Mouse (Mus musculus): ENCODE data around the gene Gm11985. TPM values are rescaled to one million over a fixed set of nuclear protein-coding genes. Genes with fewer than 3 reads are reported as not detected.
A peak's percentile ranks its signal among the peaks of the same experiment; 100 is the strongest.

The Gm11985 gene
- polyA plus RNA-seq, 1 experiment from 2014 or later: not detected

DNA sequence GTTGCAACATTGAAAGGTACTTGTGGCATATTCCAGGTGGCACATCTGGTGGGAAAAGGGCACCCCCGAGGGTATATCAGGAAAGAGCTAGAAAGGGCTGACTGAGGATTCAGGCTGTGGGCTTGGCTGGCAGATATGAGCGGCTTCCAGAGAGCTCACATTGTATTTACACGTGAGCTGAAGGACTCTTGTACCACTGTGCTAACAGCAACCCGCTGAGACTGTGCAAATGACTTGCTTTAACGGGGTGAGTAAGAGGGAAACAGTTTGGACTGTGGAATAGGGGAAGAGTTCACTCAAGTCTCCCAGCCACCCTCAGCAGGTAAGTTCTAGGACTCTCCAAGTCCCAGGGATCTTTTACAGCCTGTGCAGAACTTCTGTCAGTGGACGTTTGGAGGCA, 14.7 kb downstream of the Gm11985 start:
- no peak overlapping the region for H3K4me2 ChIP-seq (replicated peaks)
- DNase-seq (ENCODE audit: low spot score) (no peak), ATAC-seq (ENCODE audit: low FRiP score) (no peak)
- no peaks in the 10 kb centered on the region for H3K27me3 ChIP-seq (ENCODE audit: control insufficient read depth, insufficient read depth, low read length)
- no peaks in the 10 kb centered on the region for H3K9me3 ChIP-seq (ENCODE audit: control insufficient read depth, low read length)
- H3K36me3 ChIP-seq (replicated peaks; ENCODE audit: control insufficient read depth, insufficient read depth): no peaks in the 10 kb centered on the region; the same call in 1 of the 2 replicates
- no peak overlapping the region for H3K9ac ChIP-seq
- no peaks in the 10 kb centered on the region for H3K4me1 ChIP-seq (replicated peaks; ENCODE audit: control insufficient read depth, insufficient read depth, low read length)
- H3K27ac ChIP-seq: no peak overlapping the region
- 84% methylated on average over 6 of the region's 6 CpGs for WGBS
- H3K4me3 ChIP-seq (replicated peaks; ENCODE audit: low read length): no peak overlapping the region

DNA sequence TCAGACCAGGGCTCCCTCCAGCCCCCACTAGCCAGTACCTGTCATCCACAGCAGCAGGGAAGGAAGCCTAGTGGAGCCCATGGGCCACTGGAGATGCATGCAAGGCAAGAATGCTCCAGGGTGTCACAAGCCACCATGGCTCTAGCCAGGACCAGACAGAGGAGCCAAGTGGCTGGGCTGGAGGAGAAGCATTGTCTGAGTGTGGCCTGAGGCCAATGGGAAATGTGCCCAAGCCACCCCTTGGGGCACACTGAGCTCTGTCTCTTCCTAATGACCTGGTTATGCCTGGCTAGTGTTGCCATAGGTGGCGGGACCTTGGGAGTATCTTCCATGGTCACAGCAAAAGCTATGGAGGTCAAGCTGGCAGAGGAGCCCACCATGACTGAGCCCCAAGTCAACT, 18.7 kb downstream of the Gm11985 start:
- Histone ChIP-seq H3K4me1 (replicated peaks; ENCODE audit: control insufficient read depth, insufficient read depth, low read length) (no peaks in the 10 kb centered on the region), H3K36me3 (replicated peaks; ENCODE audit: control insufficient read depth, insufficient read depth) (peaks cover 8% of the 10 kb centered on the region; the same call in 1 of the 2 replicates), H3K4me2 (replicated peaks) (no peak overlapping the region), H3K27ac (no peak overlapping the region), H3K9ac (no peak overlapping the region), H3K4me3 (replicated peaks; ENCODE audit: low read length) (no peak overlapping the region), H3K27me3 (ENCODE audit: control insufficient read depth, insufficient read depth, low read length) (no peaks in the 10 kb centered on the region), H3K9me3 (ENCODE audit: control insufficient read depth, low read length) (no peaks in the 10 kb centered on the region)
- DNase-seq (ENCODE audit: low spot score) (no peak), ATAC-seq (ENCODE audit: low FRiP score) (no peak)
- 82% methylated on average over 1 of the region's 1 CpGs for WGBS

DNA sequence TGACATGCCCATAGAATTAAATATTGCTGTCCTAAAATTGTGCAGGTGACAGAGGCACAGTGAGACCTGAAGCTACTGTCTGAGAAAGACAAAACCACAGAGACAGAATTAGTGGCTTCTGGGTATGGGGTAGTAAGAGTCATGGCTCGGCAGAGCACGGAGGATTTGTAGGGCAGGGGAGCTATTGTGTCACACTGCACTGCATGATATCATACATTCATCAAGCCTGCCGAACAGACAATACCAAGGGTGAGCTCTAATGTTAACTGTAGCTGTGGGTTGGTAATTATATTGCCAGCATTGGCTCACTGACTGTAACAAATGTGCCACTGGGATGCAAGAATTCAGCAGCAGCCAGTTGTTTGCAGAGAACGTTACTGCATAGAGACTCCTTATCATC, 24.0 kb downstream of the Gm11985 start:
- no peak overlapping the region for H3K9ac ChIP-seq
- no peak overlapping the region for H3K27ac ChIP-seq
- 32% methylated on average over 4 of the region's 4 CpGs for WGBS
- H3K4me2 ChIP-seq (replicated peaks): no peak overlapping the region
- peaks cover 14% of the 10 kb centered on the region; the same call in 1 of the 2 replicates for H3K36me3 ChIP-seq (replicated peaks; ENCODE audit: control insufficient read depth, insufficient read depth)
- no peaks in the 10 kb centered on the region for H3K9me3 ChIP-seq (ENCODE audit: control insufficient read depth, low read length)
- no peaks in the 10 kb centered on the region for H3K27me3 ChIP-seq (ENCODE audit: control insufficient read depth, insufficient read depth, low read length)
- peaks cover 4% of the 10 kb centered on the region; the same call in 1 of the 2 replicates for H3K4me1 ChIP-seq (replicated peaks; ENCODE audit: control insufficient read depth, insufficient read depth, low read length)
- DNase-seq (ENCODE audit: low spot score) (no peak), ATAC-seq (ENCODE audit: low FRiP score) (no peak)
- no peak overlapping the region for H3K4me3 ChIP-seq (replicated peaks; ENCODE audit: low read length)

DNA sequence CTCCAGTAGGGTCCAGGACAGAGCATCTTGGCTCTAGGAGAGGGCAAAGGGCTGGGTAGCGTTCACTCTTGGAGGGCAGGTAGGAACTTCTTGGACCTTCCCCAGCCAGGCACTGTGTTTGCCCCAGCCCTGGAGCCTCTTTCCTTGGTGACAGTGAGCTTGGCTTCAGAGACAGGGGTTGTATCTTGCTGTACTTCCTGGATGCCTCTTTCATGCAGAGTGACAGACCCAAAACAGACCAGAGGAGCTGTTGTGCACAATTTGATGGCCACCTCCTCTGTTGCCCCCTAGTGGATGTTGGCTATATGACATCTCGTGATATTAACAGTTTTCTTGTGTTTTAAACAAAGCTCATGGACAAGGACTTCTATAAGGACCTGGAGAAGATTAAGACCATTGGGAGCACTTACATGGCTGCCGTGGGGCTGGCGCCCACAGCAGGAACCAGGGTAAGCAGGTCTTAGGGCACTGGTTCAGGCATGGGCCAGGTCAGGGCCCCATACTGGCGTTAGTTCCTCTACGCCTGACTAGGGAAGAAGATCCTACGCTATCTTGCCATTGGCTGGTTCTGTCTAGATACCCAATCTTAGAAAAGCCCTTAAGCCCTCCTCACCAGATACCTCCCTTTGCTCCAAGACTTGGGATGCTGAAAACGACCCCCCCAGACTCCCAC, 26.7 kb downstream of the Gm11985 start:
- peak; percentile 78 for DNase-seq (ENCODE audit: low spot score)
- Histone ChIP-seq H3K4me3 (replicated peaks; ENCODE audit: low read length) (no peak overlapping the region), H3K4me1 (replicated peaks; ENCODE audit: control insufficient read depth, insufficient read depth, low read length) (peaks cover 4% of the 10 kb centered on the region; the same call in 1 of the 2 replicates), H3K36me3 (replicated peaks; ENCODE audit: control insufficient read depth, insufficient read depth) (peaks cover 7% of the 10 kb centered on the region; the same call in 1 of the 2 replicates), H3K9ac (no peak overlapping the region), H3K27me3 (ENCODE audit: control insufficient read depth, insufficient read depth, low read length) (no peaks in the 10 kb centered on the region), H3K9me3 (ENCODE audit: control insufficient read depth, low read length) (no peaks in the 10 kb centered on the region), H3K27ac (peak overlapping the region; percentile 54; the same call in 1 of the 2 replicates), H3K4me2 (replicated peaks) (no peak overlapping the region)
- WGBS: 82% methylated on average over 8 of the region's 8 CpGs
- ATAC-seq (ENCODE audit: low FRiP score): peak; percentile 31; the same call in 1 of the 2 replicates

DNA sequence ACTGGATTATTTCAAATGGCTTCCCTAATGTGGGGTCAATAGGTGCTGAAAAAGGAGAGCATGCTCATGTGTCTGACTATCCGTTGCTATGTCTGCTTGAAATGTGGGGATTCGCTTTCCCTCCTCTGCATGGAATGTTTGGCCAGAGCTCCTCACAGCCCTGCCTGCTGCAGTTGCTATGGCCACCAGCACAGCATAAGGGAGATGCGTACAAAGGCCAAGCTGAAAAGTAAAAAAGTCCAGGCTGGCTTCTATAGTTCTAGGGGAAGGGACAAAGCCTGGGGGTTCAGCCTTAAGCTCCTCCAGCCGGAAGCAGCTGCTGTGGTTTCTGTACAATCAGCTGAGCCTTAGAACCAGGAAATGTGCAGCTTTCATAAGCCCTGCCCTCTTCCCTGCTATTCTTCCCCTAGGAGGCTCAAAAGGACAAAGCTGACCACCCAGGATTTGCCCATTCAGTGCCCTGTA, 27.7 kb downstream of the Gm11985 start:
- H3K4me3 ChIP-seq (replicated peaks; ENCODE audit: low read length): no peak overlapping the region
- peak overlapping the region; percentile 54 for H3K27ac ChIP-seq
- no peaks in the 10 kb centered on the region for H3K9me3 ChIP-seq (ENCODE audit: control insufficient read depth, low read length)
- peaks cover 6% of the 10 kb centered on the region; the same call in 1 of the 2 replicates for H3K36me3 ChIP-seq (replicated peaks; ENCODE audit: control insufficient read depth, insufficient read depth)
- WGBS: 26% methylated on average over 4 of the region's 4 CpGs
- ATAC-seq (ENCODE audit: low FRiP score): peak; percentile 78
- H3K27me3 ChIP-seq (ENCODE audit: control insufficient read depth, insufficient read depth, low read length): no peaks in the 10 kb centered on the region
- DNase-seq (ENCODE audit: low spot score): peak; percentile 27
- H3K4me1 ChIP-seq (replicated peaks; ENCODE audit: control insufficient read depth, insufficient read depth, low read length): peaks cover 4% of the 10 kb centered on the region; the same call in 1 of the 2 replicates
- H3K4me2 ChIP-seq (replicated peaks): no peak overlapping the region
- H3K9ac ChIP-seq: no peak overlapping the region

- peaks cover 6% of the 10 kb centered on the region; the same call in 1 of the 2 replicates for H3K36me3 ChIP-seq (replicated peaks; ENCODE audit: control insufficient read depth, insufficient read depth)
- ATAC-seq (ENCODE audit: low FRiP score) (no peak), DNase-seq (ENCODE audit: low spot score) (no peak)
- H3K4me1 ChIP-seq (replicated peaks; ENCODE audit: control insufficient read depth, insufficient read depth, low read length): peaks cover 4% of the 10 kb centered on the region; the same call in 1 of the 2 replicates
- H3K4me3 ChIP-seq (replicated peaks; ENCODE audit: low read length): no peak overlapping the region
- H3K4me2 ChIP-seq (replicated peaks): no peak overlapping the region
- H3K9me3 ChIP-seq (ENCODE audit: control insufficient read depth, low read length): no peaks in the 10 kb centered on the region
- peak overlapping the region; percentile 54; the same call in 1 of the 2 replicates for H3K27ac ChIP-seq
- no peaks in the 10 kb centered on the region for H3K27me3 ChIP-seq (ENCODE audit: control insufficient read depth, insufficient read depth, low read length)
- 65% methylated on average over 6 of the region's 6 CpGs for whole genome bisulfite sequencing
- H3K9ac ChIP-seq: no peak overlapping the region
Observed at GRCm38 (mm10) chr11:7160146-7160545, 28.2 kb downstream of the Gm11985 start.

- no peak for ATAC-seq (ENCODE audit: low FRiP score)
- H3K9ac ChIP-seq: no peak overlapping the region
- H3K4me3 ChIP-seq (replicated peaks; ENCODE audit: low read length): no peak overlapping the region
- peaks cover 4% of the 10 kb centered on the region; the same call in 1 of the 2 replicates for H3K4me1 ChIP-seq (replicated peaks; ENCODE audit: control insufficient read depth, insufficient read depth, low read length)
- 94% methylated on average over 6 of the region's 6 CpGs for WGBS
- no peak overlapping the region for H3K4me2 ChIP-seq (replicated peaks)
- DNase-seq (ENCODE audit: low spot score): no peak
- no peaks in the 10 kb centered on the region for H3K27me3 ChIP-seq (ENCODE audit: control insufficient read depth, insufficient read depth, low read length)
- no peaks in the 10 kb centered on the region for H3K9me3 ChIP-seq (ENCODE audit: control insufficient read depth, low read length)
- peaks cover 6% of the 10 kb centered on the region; the same call in 1 of the 2 replicates for H3K36me3 ChIP-seq (replicated peaks; ENCODE audit: control insufficient read depth, insufficient read depth)
- H3K27ac ChIP-seq: no peak overlapping the region
Observed at GRCm38 (mm10) chr11:7158196-7158595, 30.2 kb downstream of the Gm11985 start.

DNA sequence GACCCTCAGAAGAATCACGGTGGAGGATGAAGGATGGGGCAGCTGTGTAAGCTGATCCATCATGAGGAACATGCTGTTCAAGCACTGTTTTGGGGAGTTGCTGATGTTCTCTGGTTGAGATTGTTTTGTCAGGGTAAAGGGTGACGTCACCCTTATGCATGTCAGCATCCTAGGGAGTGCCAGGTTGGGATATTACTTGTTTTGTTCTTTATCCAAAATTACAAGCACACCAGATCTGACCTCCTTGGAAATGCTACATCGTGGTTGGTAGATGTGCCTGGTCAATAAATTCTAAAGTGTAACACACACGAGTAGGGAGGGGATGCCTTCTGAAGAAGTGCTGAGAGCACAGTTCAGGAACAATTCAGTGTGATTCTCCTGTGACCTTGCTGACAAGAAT, 31.9 kb downstream of the Gm11985 start:
- H3K9ac ChIP-seq: no peak overlapping the region
- H3K4me3 ChIP-seq (replicated peaks; ENCODE audit: low read length): no peak overlapping the region
- DNase-seq (ENCODE audit: low spot score): no peak
- peaks cover 4% of the 10 kb centered on the region; the same call in 1 of the 2 replicates for H3K4me1 ChIP-seq (replicated peaks; ENCODE audit: control insufficient read depth, insufficient read depth, low read length)
- H3K27me3 ChIP-seq (ENCODE audit: control insufficient read depth, insufficient read depth, low read length): no peaks in the 10 kb centered on the region
- H3K36me3 ChIP-seq (replicated peaks; ENCODE audit: control insufficient read depth, insufficient read depth): 0 out of 2 replicates have a peak, but pooled peaks cover 6% of the 10 kb centered on the region
- no peak overlapping the region for H3K4me2 ChIP-seq (replicated peaks)
- ATAC-seq (ENCODE audit: low FRiP score): no peak
- no peaks in the 10 kb centered on the region for H3K9me3 ChIP-seq (ENCODE audit: control insufficient read depth, low read length)
- H3K27ac ChIP-seq: no peak overlapping the region
- 80% methylated on average over 4 of the region's 4 CpGs for WGBS

DNA sequence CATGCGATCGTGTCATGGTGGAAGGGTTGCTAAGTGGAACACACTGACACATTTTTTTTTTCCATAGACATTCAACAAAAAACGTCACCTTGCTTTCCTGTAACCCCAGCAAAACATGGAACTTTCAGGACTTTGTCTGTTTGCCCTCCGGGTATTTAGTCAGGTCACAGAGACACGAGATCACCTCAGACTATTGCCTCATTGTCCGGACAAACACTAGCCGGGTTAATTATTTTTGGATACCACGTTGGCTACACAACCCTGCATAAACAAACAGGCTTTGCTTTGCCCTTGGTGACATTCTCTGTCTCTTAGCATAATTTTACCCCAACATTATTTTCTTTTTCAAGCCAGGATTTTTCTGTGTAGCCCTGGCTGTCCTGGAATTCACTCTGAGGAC, 35.3 kb downstream of the Gm11985 start:
- WGBS: 83% methylated on average over 8 of the region's 8 CpGs
- no peak for ATAC-seq (ENCODE audit: low FRiP score)

More for the DNA sequence above, 35.3 kb downstream of the Gm11985 start:
- H3K9me3 ChIP-seq (ENCODE audit: control insufficient read depth, low read length): no peaks in the 10 kb centered on the region
- H3K27ac ChIP-seq: no peak overlapping the region
- no peaks in the 10 kb centered on the region for H3K4me1 ChIP-seq (replicated peaks; ENCODE audit: control insufficient read depth, insufficient read depth, low read length)
- no peak overlapping the region for H3K9ac ChIP-seq
- no peak for DNase-seq (ENCODE audit: low spot score)
- H3K4me3 ChIP-seq (replicated peaks; ENCODE audit: low read length): no peak overlapping the region
- no peaks in the 10 kb centered on the region for H3K27me3 ChIP-seq (ENCODE audit: control insufficient read depth, insufficient read depth, low read length)
- H3K4me2 ChIP-seq (replicated peaks): no peak overlapping the region
- H3K36me3 ChIP-seq (replicated peaks; ENCODE audit: control insufficient read depth, insufficient read depth): 0 out of 2 replicates have a peak, but pooled peaks cover 5% of the 10 kb centered on the region

Measured in hindbrain, embryonic 14.5 days (tissue).